32 mouse cellular contexts compared by ENCODE assay signal in genomic region chr2:67960711-67961110, GRCm38 (mm10).
"Had no signal": no experiment of that assay in that cellular context is flagged by ENCODE, and none has a peak within 500 bp of the region (broad histone marks: within the 10 kb centered on the region; RNA-seq: fewer than 3 reads in every experiment).

No protein-coding gene starts in this region.

- H3K36me3 ChIP-seq: limb, embryonic 10.5 days; limb, embryonic 12.5 days; limb, embryonic 13.5 days; limb, embryonic 15.5 days; liver, embryonic 12.5 days; liver, embryonic 13.5 days; liver, embryonic 15.5 days; lung, embryonic 15.5 days; midbrain, embryonic 10.5 days; midbrain, embryonic 12.5 days; midbrain, embryonic 13.5 days; midbrain, embryonic 15.5 days; neural tube, embryonic 12.5 days had no signal

- H3K4me1 ChIP-seq: limb, embryonic 10.5 days; limb, embryonic 12.5 days; limb, embryonic 13.5 days; limb, embryonic 15.5 days; liver, embryonic 12.5 days; liver, embryonic 13.5 days; liver, embryonic 15.5 days; lung, embryonic 15.5 days; megakaryocyte, embryonic 14.5 days; midbrain, embryonic 12.5 days; midbrain, embryonic 13.5 days; midbrain, embryonic 15.5 days; neural tube, embryonic 12.5 days had no signal

- H3K4me2 ChIP-seq: limb, embryonic 12.5 days; limb, embryonic 13.5 days; limb, embryonic 15.5 days; liver, embryonic 11.5 days; liver, embryonic 12.5 days; liver, embryonic 13.5 days; liver, embryonic 15.5 days; lung, embryonic 14.5 days; lung, embryonic 15.5 days; midbrain, embryonic 11.5 days; midbrain, embryonic 12.5 days; midbrain, embryonic 13.5 days; midbrain, embryonic 15.5 days; neural tube, embryonic 12.5 days had no signal

- H3K9ac ChIP-seq: limb, embryonic 12.5 days; limb, embryonic 13.5 days; limb, embryonic 15.5 days; liver, embryonic 12.5 days; liver, embryonic 13.5 days; liver, embryonic 14.5 days; liver, embryonic 15.5 days; liver, postnatal 0 days; lung, embryonic 14.5 days; lung, embryonic 15.5 days; midbrain, embryonic 12.5 days; midbrain, embryonic 13.5 days; midbrain, embryonic 15.5 days; neural tube, embryonic 12.5 days had no signal

- H3K27me3 ChIP-seq: limb, embryonic 12.5 days; limb, embryonic 13.5 days; limb, embryonic 15.5 days; liver, embryonic 12.5 days; liver, embryonic 13.5 days; liver, embryonic 15.5 days; lung, embryonic 15.5 days; megakaryocyte, embryonic 14.5 days; midbrain, embryonic 12.5 days; midbrain, embryonic 13.5 days; midbrain, embryonic 15.5 days; neural tube, embryonic 12.5 days had no signal

- ATAC-seq: liver, embryonic 12.5 days; liver, postnatal 0 days; lung, postnatal 0 days; midbrain, embryonic 13.5 days; midbrain, embryonic 15.5 days; midbrain, embryonic 16.5 days had no signal

- H3K9me3 ChIP-seq: limb, embryonic 10.5 days; limb, embryonic 12.5 days; limb, embryonic 13.5 days; limb, embryonic 15.5 days; liver, embryonic 12.5 days; liver, embryonic 13.5 days; liver, embryonic 15.5 days; lung, embryonic 15.5 days; midbrain, embryonic 10.5 days; midbrain, embryonic 12.5 days; midbrain, embryonic 13.5 days; midbrain, embryonic 15.5 days; neural tube, embryonic 12.5 days had no signal

- H3K4me3 ChIP-seq: limb, embryonic 10.5 days; limb, embryonic 12.5 days; limb, embryonic 13.5 days; limb, embryonic 15.5 days; liver, embryonic 12.5 days; liver, embryonic 13.5 days; liver, embryonic 15.5 days; lung, embryonic 15.5 days; megakaryocyte, embryonic 14.5 days; midbrain, embryonic 10.5 days; midbrain, embryonic 12.5 days; midbrain, embryonic 13.5 days; midbrain, embryonic 15.5 days; myocyte; neural tube, embryonic 12.5 days had no signal

- H3K27ac ChIP-seq: limb, embryonic 10.5 days; limb, embryonic 12.5 days; limb, embryonic 13.5 days; limb, embryonic 15.5 days; liver, embryonic 12.5 days; liver, embryonic 13.5 days; liver, embryonic 14.5 days; liver, embryonic 15.5 days; lung, embryonic 15.5 days; macrophage; midbrain, embryonic 10.5 days; midbrain, embryonic 12.5 days; midbrain, embryonic 13.5 days; midbrain, embryonic 15.5 days; neural tube, embryonic 12.5 days had no signal

- DNase-seq: left cerebral cortex, postnatal 4 days; liver; liver, embryonic 13.5 days; liver, postnatal 0 days; lung, adult 18-20 months; lung, adult 2 months; lung, embryonic 14.5 days; lung, postnatal 10 days; lung, postnatal 14 days; lung, postnatal 36 days; lung, postnatal 4 days; midbrain, embryonic 14.5 days had no signal
